12 mouse cellular contexts compared by ENCODE assay signal in genomic region chr11:106359350-106359749, GRCm38 (mm10). TPM values are rescaled to one million over a fixed set of nuclear protein-coding genes. Genes with fewer than 3 reads are reported as not detected.
A peak's percentile ranks its signal among the peaks of the same experiment; 100 is the strongest.
DNase-seq lines count a peak whose midpoint lies in the region; ATAC-seq and TF ChIP-seq lines count a peak whose summit lies in the region.
"Had no signal": no experiment of that assay in that cellular context is flagged by ENCODE, and none has a peak within 500 bp of the region (broad histone marks: within the 10 kb centered on the region; RNA-seq: fewer than 3 reads in every experiment).

No protein-coding gene starts in this region.

- WGBS in kidney, adult 2 months, result 53% methylated on average over 5 of the region's 5 CpGs
- 24% methylated on average over 5 of the region's 5 CpGs for WGBS in liver, postnatal 0 days (ENCODE audit: insufficient replicate concordance)

- no peak for DNase-seq in kidney, adult 2 months
- DNase-seq in kidney, adult 9 months, result no peak
- DNase-seq in B cell, adult 2 months, result peak; percentile 60 to 65
- peak; percentile 47 for DNase-seq in WW6 (ENCODE audit: low read depth, low spot score)
- DNase-seq in liver, postnatal 0 days, result peak; percentile 59
- no peak for DNase-seq in frontal cortex, adult 2 months (ENCODE audit: extremely low spot score in 1 of 2, low spot score in 1 of 2)
- DNase-seq in left cerebral cortex, adult 9 months (ENCODE audit: low spot score in 2 of 2), result no peak
- DNase-seq in heart, adult 9 months (ENCODE audit: low spot score in 2 of 2), result no peak
- DNase-seq: adrenal gland, postnatal 14 days had no signal

- TF ChIP-seq EP300 in liver, postnatal 0 days (IDR thresholded peaks at IDR 0.05; ENCODE audit: low read depth), result no peak

- no peaks in the 10 kb centered on the region for H3K36me3 ChIP-seq in kidney, adult 2 months (ENCODE audit: control insufficient read depth, insufficient read depth, low read length)
- no peaks in the 10 kb centered on the region for H3K36me3 ChIP-seq in liver, postnatal 0 days (replicated peaks; ENCODE audit: insufficient read depth, low read length)
- H3K36me3 ChIP-seq: hindbrain, embryonic 13.5 days; limb, embryonic 15.5 days; neural tube, embryonic 13.5 days had no signal

- TF ChIP-seq POLR2A in kidney, adult 2 months (IDR thresholded peaks at IDR 0.05; ENCODE audit: low read depth, low read length), result no peak

- H3K27ac ChIP-seq in kidney, adult 2 months (ENCODE audit: insufficient read depth, low read depth, low read length), result no peak overlapping the region
- no peak overlapping the region for H3K27ac ChIP-seq in liver, postnatal 0 days (ENCODE audit: low read depth)
- H3K27ac ChIP-seq: hindbrain, embryonic 13.5 days; limb, embryonic 15.5 days; neural tube, embryonic 13.5 days had no signal

- H3K9ac ChIP-seq in liver, postnatal 0 days (replicated peaks), result no peak overlapping the region
- H3K9ac ChIP-seq: hindbrain, embryonic 13.5 days; limb, embryonic 15.5 days; neural tube, embryonic 13.5 days had no signal

- no peaks in the 10 kb centered on the region for H3K4me1 ChIP-seq in kidney, adult 2 months (ENCODE audit: control insufficient read depth, insufficient read depth, low read length)
- H3K4me1 ChIP-seq in liver, postnatal 0 days (ENCODE audit: insufficient read depth), result peaks cover 6% of the 10 kb centered on the region
- H3K4me1 ChIP-seq: limb, embryonic 15.5 days; neural tube, embryonic 13.5 days had no signal

- ATAC-seq in liver, postnatal 0 days, result no peak

- H3K27me3 ChIP-seq in kidney, adult 2 months (replicated peaks; ENCODE audit: control insufficient read depth, insufficient read depth, low read length), result no peaks in the 10 kb centered on the region
- H3K27me3 ChIP-seq in liver, postnatal 0 days (ENCODE audit: insufficient read depth, low read length), result no peaks in the 10 kb centered on the region
- H3K27me3 ChIP-seq: hindbrain, embryonic 13.5 days; limb, embryonic 15.5 days; neural tube, embryonic 13.5 days had no signal

- no peak overlapping the region for H3K4me2 ChIP-seq in liver, postnatal 0 days (ENCODE audit: low read depth, low read length)
- H3K4me2 ChIP-seq: hindbrain, embryonic 13.5 days; limb, embryonic 15.5 days; neural tube, embryonic 13.5 days had no signal

- H3K4me3 ChIP-seq in kidney, adult 2 months (ENCODE audit: insufficient read depth, low read depth, low read length), result no peak overlapping the region
- H3K4me3 ChIP-seq in liver, postnatal 0 days (ENCODE audit: low read depth, low read length), result no peak overlapping the region
- H3K4me3 ChIP-seq: hindbrain, embryonic 13.5 days; limb, embryonic 15.5 days; neural tube, embryonic 13.5 days had no signal

- TF ChIP-seq CTCF in kidney, adult 2 months (conservative IDR thresholded peaks at IDR 0.05; ENCODE audit: insufficient read depth, insufficient read length, low read depth, low read length), result peak; percentile 31; the same call in 1 of the 2 replicates
- TF ChIP-seq CTCF in liver, postnatal 0 days (IDR thresholded peaks at IDR 0.05; ENCODE audit: low read depth), result peak; percentile 62

- H3K9me3 ChIP-seq in liver, postnatal 0 days (ENCODE audit: low read length), result no peaks in the 10 kb centered on the region
- H3K9me3 ChIP-seq: hindbrain, embryonic 13.5 days; limb, embryonic 15.5 days; neural tube, embryonic 13.5 days had no signal

RNA-seq across cellular contexts. Expression of gene Prr29, which starts 5.9 kb away (rescaled TPM):
- polyA plus RNA-seq in kidney, adult 2 months (2012; rRNA removed), result 0.12 and 0.58 TPM in 2 replicates
- not detected in 2 replicates for polyA plus RNA-seq in liver, postnatal 0 days (2015; fragmentation: Nextera tagmentation; extraction: Ambion mirVana)
- 0.15 TPM in 1 of 2 replicates, not detected in the other for polyA plus RNA-seq in frontal cortex, adult 2 months (2012; rRNA removed)
- polyA plus RNA-seq: hindbrain, embryonic 13.5 days; neural tube, embryonic 13.5 days had no signal

RNA-seq across cellular contexts. Expression of gene Scn4a, which starts 6.3 kb away (rescaled TPM):
- 0.11 and 1.9 TPM in 2 replicates for polyA plus RNA-seq in kidney, adult 2 months (2012; rRNA removed)
- 0.04 and 0.06 TPM in 2 replicates for polyA plus RNA-seq in liver, postnatal 0 days (2015; fragmentation: Nextera tagmentation; extraction: Ambion mirVana)
- 0.04 and 0.29 TPM in 2 replicates for polyA plus RNA-seq in frontal cortex, adult 2 months (2012; rRNA removed)
- polyA plus RNA-seq: neural tube, embryonic 13.5 days had no signal

RNA-seq across cellular contexts. Expression of gene Icam2, which starts 28.5 kb away (rescaled TPM):
- polyA plus RNA-seq in kidney, adult 2 months (2012; rRNA removed), result 35.0 and 38.1 TPM in 2 replicates
- polyA plus RNA-seq in liver, postnatal 0 days (2015; fragmentation: Nextera tagmentation; extraction: Ambion mirVana), result 11.4 and 12.6 TPM in 2 replicates
- polyA plus RNA-seq in frontal cortex, adult 2 months (2012; rRNA removed), result 7.6 and 9.4 TPM in 2 replicates

RNA-seq across cellular contexts. Expression of gene Cd79b, which starts 44.8 kb away (rescaled TPM):
- polyA plus RNA-seq in kidney, adult 2 months (2012; rRNA removed), result 2.7 and 17.9 TPM in 2 replicates
- 34.8 and 36.0 TPM in 2 replicates for polyA plus RNA-seq in liver, postnatal 0 days (2015; fragmentation: Nextera tagmentation; extraction: Ambion mirVana)
- 0.50 and 0.86 TPM in 2 replicates for polyA plus RNA-seq in frontal cortex, adult 2 months (2012; rRNA removed)

RNA-seq across cellular contexts. Expression of gene Gh, which starts 57.7 kb away (rescaled TPM):
- polyA plus RNA-seq in kidney, adult 2 months (2012; rRNA removed), result 0.16 TPM in 1 of 2 replicates, not detected in the other
- 0.13 and 0.21 TPM in 2 replicates for polyA plus RNA-seq in liver, postnatal 0 days (2015; fragmentation: Nextera tagmentation; extraction: Ambion mirVana)
- polyA plus RNA-seq in frontal cortex, adult 2 months (2012; rRNA removed), result 2.1 TPM in 1 of 2 replicates, not detected in the other
- polyA plus RNA-seq: hindbrain, embryonic 13.5 days; limb, embryonic 15.5 days; neural tube, embryonic 13.5 days had no signal

Comparison
In these comparisons a context has a peak if more than half of its experiments do, and no peak if none do; other contexts are left out.
1. DNase-seq: peak in B cell, adult 2 months (2 of 2), WW6 (single experiment) and liver, postnatal 0 days (single experiment); none in kidney, adult 2 months (single experiment), kidney, adult 9 months (single experiment), frontal cortex, adult 2 months (0 of 2), left cerebral cortex, adult 9 months (0 of 2) and heart, adult 9 months (0 of 2).